8 mouse cellular contexts compared by ENCODE assay signal in the genomic region with DNA sequence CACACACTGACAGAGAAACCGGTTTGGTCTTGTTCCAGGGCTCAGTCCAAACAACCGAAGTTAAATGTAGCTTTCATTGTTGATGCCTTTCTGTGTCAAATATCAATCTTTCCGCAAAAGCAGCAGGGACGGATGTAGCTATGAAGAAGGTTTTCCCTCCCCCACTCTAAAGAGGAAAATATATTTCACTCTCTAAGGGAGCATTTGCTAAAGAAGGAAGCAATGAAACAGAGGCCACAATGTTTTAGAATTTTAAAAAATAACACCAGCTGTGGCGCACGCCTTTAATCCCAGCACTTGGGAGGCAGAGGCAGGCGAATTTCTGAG.
DNase-seq lines count a peak whose midpoint lies in the region; ATAC-seq and TF ChIP-seq lines count a peak whose summit lies in the region.

No protein-coding gene starts in this region.

- DNase-seq in heart, adult 8-10 months (ENCODE audit: low spot score) = no peak
- DNase-seq in NIH3T3 (ENCODE audit: low read depth) = peak; percentile 47
- no peak for DNase-seq in hindbrain, embryonic 10.5 days (ENCODE audit: low spot score)
- DNase-seq in liver, postnatal 0 days = no peak
- no peak for DNase-seq in urinary bladder, postnatal 14 days (ENCODE audit: low spot score)
- DNase-seq in retina, embryonic 14.5 days (ENCODE audit: low spot score) = no peak
- DNase-seq in yolk sac, embryonic 10.5 days (ENCODE audit: low spot score) = no peak

- no peaks in the 10 kb centered on the region for H3K27me3 ChIP-seq in heart, embryonic 16.5 days (ENCODE audit: control insufficient read depth, insufficient read depth, low read length)
- peaks cover 5% of the 10 kb centered on the region; the same call in 1 of the 2 replicates for H3K27me3 ChIP-seq in hindbrain, embryonic 10.5 days (ENCODE audit: insufficient read depth, poor library complexity, severe bottlenecking)
- no peaks in the 10 kb centered on the region for H3K27me3 ChIP-seq in liver, postnatal 0 days (ENCODE audit: insufficient read depth, low read length)

- ATAC-seq in heart, embryonic 16.5 days (replicated peaks; ENCODE audit: extremely low read depth, insufficient read depth, low FRiP score) = no peak
- ATAC-seq in liver, postnatal 0 days = no peak

- no peak for TF ChIP-seq CTCF in liver, postnatal 0 days (IDR thresholded peaks at IDR 0.05; ENCODE audit: low read depth)

- H3K27ac ChIP-seq in heart, embryonic 16.5 days (ENCODE audit: low read length) = peak overlapping the region; percentile 75
- peak overlapping the region; percentile 66 for H3K27ac ChIP-seq in hindbrain, embryonic 10.5 days
- peak overlapping the region; percentile 73 for H3K27ac ChIP-seq in liver, postnatal 0 days (ENCODE audit: low read depth)

- no peak for TF ChIP-seq EP300 in liver, postnatal 0 days (IDR thresholded peaks at IDR 0.05; ENCODE audit: low read depth)

- H3K4me2 ChIP-seq in heart, embryonic 16.5 days (ENCODE audit: low read depth, low read length) = peak overlapping the region; percentile 42
- H3K4me2 ChIP-seq in liver, postnatal 0 days (ENCODE audit: low read depth, low read length) = peak overlapping the region; percentile 51; the same call in 1 of the 2 replicates

- no peaks in the 10 kb centered on the region for H3K9me3 ChIP-seq in heart, embryonic 16.5 days (replicated peaks; ENCODE audit: control insufficient read depth, low read length)
- no peaks in the 10 kb centered on the region for H3K9me3 ChIP-seq in hindbrain, embryonic 10.5 days
- H3K9me3 ChIP-seq in liver, postnatal 0 days (ENCODE audit: low read length) = no peaks in the 10 kb centered on the region

- peak overlapping the region; percentile 42; the same call in 1 of the 2 replicates for H3K9ac ChIP-seq in heart, embryonic 16.5 days (ENCODE audit: low read length)
- no peak overlapping the region for H3K9ac ChIP-seq in liver, postnatal 0 days (replicated peaks)

- peaks cover 50% of the 10 kb centered on the region for H3K4me1 ChIP-seq in heart, embryonic 16.5 days (ENCODE audit: control insufficient read depth, insufficient read depth, low read length)
- H3K4me1 ChIP-seq in hindbrain, embryonic 10.5 days (replicated peaks) = peaks cover 54% of the 10 kb centered on the region
- H3K4me1 ChIP-seq in liver, postnatal 0 days (ENCODE audit: insufficient read depth) = peaks cover 29% of the 10 kb centered on the region

- WGBS in heart, embryonic 16.5 days = 37% methylated on average over 7 of the region's 7 CpGs
- WGBS in hindbrain, embryonic 10.5 days = 40% methylated on average over 7 of the region's 7 CpGs
- WGBS in liver, postnatal 0 days (ENCODE audit: insufficient replicate concordance) = 32% methylated on average over 7 of the region's 7 CpGs

- H3K4me3 ChIP-seq in heart, embryonic 16.5 days (ENCODE audit: low read length) = no peak overlapping the region
- H3K4me3 ChIP-seq in hindbrain, embryonic 10.5 days = peak overlapping the region; percentile 20; the same call in 1 of the 2 replicates
- H3K4me3 ChIP-seq in liver, postnatal 0 days (ENCODE audit: low read depth, low read length) = no peak overlapping the region

- no peaks in the 10 kb centered on the region for H3K36me3 ChIP-seq in heart, embryonic 16.5 days (ENCODE audit: control insufficient read depth, insufficient read depth)
- H3K36me3 ChIP-seq in hindbrain, embryonic 10.5 days = no peaks in the 10 kb centered on the region
- no peaks in the 10 kb centered on the region for H3K36me3 ChIP-seq in liver, postnatal 0 days (replicated peaks; ENCODE audit: insufficient read depth, low read length)
